Mouse (Mus musculus): ENCODE measurements around the gene Fam187b.

DNA sequence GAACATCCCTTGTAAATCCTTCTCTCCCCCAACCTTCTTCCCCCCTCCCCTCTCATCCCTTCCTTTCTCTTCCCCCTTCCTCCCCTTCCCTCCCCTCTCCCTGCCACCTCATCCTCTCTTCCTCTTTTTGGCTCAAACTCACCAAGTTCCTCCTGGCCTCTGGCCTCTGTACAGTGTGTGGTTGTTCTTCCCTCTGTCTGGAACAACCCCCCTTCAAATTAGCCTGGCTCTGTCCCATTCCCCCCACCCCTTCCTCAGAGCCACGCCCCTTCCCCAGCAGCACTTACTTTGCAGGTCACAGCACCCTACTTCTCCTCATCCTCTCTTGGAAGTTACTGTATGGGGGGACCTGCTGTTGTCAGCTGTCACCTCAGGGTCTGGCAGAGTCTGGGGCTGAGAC is 34.6 kb downstream of the Fam187b start:
- TF ChIP-seq CTCF (IDR thresholded peaks at IDR 0.05; ENCODE audit: low read depth, low read length) (no peak), POLR2A (IDR thresholded peaks at IDR 0.05; ENCODE audit: extremely low read depth, insufficient read depth, low read length) (no peak)
